Mouse (Mus musculus) erythroblast, adult 5-6 weeks (primary cell): ENCODE measurements around the gene Dock9. TPM values are rescaled to one million over a fixed set of nuclear protein-coding genes. Genes with fewer than 3 reads are reported as not detected.
"Not testable (repeated sequence)": the region's sequence is repeated elsewhere in the genome, so short reads cannot be mapped to it uniquely, and the experiment has no call there.

Source experiments
- ATAC-seq: replicated peaks from 2 replicates; pipeline ENCODE4 v1.8.0; 2016; ENCODE audit warnings: moderate number of reproducible peaks, mild to moderate bottlenecking, moderate TSS enrichment, inconsistent platforms; ENCODE audit not compliant: poor library complexity, low FRiP score, severe bottlenecking
- total RNA-seq, 2 experiments: library from RNA; stranded (forward) in 1 of 2; stranded (reverse) in 1 of 2; fragments of 150-400 nt in 1 of 2; fragments of 200-764, 138-1000 nt in 1 of 2; gene quantifications; 2 replicates each; pipeline versions ENCODE4 v1.2.3 to v1.2.4; 2015 to 2017; ENCODE audit warnings: low replicate concordance in 2 of 2

Gene Dock9
- total RNA-seq, 2 experiments from 2014 or later: 0.19 to 1.1 TPM

DNA sequence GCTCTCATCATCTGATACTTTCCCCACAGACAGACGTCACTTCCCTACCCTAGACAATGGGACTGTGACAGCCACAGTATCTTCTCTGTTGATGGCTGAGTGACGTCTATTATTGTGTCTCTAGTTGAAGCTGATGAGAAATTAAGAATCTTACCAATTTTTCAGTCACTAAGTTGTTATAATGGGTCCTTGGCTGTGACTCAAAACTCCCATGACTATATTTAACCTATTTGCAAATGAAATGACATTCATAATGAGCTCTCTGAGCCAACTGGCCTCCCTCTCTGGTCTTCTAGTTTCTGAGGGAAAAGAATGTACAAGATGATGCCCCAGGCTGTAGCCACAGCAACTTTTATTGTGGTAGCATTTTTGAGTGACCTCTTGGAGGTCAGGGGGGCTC is 153.3 kb downstream of the Dock9 start:
- no peak for ATAC-seq

DNA sequence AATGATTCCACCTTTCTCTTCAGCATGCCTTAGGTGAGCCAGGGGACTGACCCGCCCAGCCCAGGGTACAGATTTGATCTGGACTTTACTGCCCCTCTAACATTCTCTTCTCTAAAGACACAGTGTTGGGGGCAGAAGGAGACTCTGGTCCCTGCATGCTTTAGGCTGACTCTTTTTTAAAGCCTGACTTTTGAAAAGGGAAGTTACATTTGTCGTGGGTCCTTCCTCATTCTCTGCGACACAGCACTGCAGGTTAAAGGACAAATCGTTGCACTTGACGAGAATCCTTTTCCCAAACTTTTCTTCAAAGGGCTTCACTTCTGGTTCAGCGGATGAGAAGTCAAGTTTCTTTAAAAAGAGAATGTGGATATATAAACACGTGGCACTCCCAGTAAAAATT is 156.4 kb downstream of the Dock9 start:
- no peak for ATAC-seq

DNA sequence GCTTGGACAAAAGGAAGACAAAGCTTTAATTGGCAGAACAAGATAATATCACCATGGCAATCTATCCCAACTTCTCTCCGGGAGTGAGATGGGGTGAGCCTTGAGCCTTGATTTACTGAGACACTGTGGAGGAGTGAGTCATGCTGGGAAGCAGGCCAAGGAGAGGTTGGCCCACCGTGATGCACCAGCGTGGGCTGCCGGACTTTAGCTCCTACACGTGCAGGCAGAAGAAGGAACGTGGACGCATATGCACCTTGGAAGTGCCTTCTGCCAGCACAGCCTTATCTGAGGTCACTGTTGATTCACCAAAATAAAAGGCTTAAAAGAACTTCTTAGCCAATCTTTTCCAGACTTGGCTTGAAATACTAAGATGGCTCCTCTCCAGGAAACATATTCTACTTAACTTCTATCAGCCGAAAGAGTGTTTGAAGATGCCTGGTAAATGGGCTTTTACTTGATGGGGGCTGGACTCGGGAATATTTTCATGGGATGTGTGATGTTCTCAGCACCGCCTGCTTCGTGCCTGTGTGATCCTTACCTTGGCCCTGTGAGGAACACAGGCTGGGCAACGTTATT is 160.6 kb downstream of the Dock9 start:
- no peak for ATAC-seq

DNA sequence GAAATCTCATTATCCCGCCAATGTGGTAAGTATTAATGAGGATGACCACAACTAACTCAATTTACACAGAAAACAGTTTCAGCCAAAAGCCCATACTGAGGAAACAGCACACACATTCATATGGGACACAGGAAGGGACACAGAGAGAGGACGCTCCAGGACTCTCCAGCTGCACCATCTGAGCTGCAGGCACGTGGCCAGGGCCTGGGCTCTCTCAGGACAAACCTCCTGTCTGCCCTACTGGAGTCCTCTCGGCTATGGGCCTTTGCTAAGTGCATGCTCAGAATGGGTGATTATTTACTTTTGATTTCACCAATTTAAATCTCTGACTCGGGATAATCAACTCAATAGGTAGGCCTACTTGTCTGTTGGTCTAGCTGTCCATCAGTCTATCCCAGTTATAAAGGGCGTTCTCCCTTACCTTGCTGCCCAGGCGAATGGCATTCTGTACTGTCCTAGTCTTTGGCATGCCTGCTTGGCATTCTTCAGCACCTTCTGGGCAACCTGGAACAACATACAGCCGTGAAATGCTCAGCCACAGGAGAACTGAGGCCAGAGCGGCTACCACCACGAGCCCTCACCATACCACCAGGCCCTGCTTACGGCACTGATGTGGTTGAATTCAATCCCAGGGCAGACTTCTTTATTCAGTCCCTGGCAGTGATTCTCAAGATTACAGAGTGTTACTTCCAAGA is 162.8 kb downstream of the Dock9 start:
- ATAC-seq: no peak

DNA sequence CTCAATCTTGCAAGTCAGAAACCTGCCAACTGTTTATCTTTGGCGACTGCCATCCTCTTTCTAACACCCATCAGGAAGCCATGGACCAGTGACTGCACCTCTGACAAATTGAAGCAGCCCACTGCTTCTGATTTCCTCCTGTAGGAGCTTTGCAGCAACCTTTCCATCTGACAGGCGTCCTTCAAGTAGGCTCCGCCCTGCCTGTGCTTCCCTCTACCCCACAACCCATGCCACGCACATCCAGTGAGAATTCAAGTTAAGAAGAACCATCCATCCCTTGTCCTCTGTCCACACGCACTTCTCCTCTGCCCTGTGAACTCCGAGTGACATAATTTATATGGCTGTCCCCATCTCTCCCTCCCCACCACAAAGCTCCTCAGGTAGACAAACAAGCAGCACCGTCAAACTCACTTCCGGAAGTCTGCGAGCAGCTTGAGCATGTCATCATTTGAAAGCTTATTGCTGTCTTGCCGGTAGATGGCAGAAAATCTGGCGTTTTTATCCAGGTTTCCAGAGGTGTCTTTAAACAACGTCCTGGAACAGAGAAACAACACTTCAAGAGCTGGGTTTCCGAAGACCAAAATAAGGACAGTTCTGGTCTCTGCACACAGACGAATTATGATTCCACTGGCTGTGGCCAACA is 163.4 kb downstream of the Dock9 start:
- no peak for ATAC-seq

DNA sequence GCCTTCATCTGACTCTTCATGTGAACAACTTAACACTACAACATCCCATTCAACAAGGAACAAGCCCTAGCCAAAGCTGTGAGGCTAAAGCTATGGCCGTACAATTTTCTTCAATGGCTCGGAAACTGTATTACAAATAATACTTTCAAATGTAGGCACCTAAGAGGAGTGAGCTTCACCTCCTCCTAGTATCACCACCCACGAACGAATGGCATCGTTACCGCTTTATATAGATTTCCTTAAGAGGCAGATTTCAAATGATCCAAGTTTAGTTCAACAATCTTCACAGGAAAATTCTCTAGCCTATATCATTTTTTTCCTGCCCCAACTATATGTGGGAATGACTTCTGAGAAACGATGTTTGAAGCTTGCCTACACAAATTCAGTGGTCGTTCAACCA is 165.7 kb downstream of the Dock9 start:
- ATAC-seq: no peak

DNA sequence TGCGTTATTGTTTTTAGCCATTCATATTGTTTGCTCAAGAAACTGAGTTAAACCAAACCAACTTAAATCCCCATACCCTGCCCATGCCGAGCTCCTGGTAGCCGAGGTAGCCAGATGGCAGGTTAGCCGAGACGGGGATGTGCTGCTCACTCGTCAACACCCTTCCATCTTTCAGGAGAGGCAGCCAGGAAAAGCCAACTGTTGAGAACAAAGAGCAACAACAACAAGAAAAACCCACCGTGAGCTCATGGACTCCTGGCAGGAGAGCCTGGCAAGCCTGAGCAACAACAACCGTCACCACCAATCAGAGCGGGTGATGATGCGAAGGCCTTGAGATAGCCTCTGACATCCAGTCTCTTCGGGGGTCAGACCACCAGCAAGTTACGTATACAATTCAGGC is 170.9 kb downstream of the Dock9 start:
- no peak for ATAC-seq

DNA sequence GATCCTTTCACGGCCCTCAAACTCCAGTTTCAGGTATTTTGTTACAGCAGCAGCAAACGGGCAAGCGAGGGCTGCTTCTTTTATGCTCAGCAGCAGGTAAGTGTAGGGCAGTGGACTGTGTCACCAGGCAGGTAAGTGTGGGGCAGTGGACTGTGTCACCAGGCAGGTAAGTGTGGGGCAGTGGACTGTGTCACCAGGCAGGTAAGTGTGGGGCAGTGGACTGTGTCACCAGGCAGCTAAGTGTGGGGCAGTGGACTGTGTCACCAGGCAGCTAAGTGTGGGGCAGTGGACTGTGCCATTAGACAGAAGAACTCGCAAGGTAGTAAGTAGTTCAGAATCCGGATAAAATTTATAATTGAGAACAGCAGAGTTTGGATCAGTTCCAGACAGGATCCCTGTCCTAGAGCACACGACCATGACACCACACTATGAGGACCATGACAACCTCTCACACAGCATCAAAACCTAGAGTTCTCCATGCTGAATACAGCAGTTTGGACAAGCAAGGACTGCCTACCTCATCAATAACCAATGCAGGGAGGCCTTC is 173.6 kb downstream of the Dock9 start:
- not testable (repeated sequence) for ATAC-seq

DNA sequence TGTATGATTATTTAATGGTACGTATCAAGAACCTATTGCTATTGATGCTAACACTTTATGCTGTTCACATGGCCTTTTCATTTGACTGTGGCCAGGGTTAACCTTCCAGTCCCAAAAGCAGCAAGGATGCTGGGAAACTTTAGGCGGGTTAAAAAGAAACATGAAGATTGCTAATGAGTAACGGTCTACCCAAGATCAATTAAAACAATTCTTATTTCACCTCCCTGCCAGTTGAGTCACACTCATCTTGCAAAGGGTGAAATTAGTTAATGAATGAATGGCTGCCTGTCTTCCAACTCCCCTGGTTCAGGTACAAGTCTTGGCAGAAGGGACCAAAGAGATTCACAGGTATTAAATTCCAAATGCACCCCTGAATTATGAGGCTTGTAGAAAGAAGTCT is 175.8 kb downstream of the Dock9 start:
- no peak for ATAC-seq

DNA sequence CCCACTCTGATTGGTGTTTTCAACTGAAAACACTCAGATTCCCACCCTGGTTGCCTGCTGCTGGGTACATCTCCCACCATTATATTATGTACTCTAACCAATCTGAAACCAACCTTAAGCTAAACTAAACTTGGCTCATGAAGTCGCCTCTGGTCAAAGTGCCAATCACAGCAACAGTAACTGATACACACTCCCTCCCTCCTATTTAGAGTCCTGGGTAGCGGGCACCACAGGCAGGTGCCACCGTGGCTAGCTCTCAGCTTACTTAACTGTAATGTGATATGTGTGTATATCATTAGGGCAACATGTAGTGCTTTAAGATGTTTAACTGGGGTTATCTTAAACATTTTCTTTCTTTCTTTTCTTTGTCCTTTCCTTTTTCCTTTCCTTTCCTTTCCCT is 177.1 kb downstream of the Dock9 start:
- ATAC-seq: no peak

DNA sequence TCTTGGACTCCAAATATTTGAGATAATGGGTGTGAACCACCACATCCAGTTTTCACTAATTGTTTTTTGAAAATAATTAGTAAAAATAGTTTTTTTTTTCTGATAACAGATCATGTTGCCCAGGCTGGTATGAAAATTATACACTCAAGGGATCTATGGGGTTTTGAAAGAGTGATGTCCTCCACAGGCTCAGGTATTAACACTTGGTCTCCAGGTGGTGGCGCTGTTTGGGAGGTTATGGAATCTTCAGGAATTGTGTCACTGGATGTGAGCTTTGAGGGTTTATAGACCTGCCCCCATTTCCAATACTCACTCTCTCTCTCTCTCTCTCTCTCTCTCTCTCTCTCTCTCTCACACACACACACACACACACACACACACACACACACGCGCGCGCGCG is 177.5 kb downstream of the Dock9 start:
- no peak for ATAC-seq

DNA sequence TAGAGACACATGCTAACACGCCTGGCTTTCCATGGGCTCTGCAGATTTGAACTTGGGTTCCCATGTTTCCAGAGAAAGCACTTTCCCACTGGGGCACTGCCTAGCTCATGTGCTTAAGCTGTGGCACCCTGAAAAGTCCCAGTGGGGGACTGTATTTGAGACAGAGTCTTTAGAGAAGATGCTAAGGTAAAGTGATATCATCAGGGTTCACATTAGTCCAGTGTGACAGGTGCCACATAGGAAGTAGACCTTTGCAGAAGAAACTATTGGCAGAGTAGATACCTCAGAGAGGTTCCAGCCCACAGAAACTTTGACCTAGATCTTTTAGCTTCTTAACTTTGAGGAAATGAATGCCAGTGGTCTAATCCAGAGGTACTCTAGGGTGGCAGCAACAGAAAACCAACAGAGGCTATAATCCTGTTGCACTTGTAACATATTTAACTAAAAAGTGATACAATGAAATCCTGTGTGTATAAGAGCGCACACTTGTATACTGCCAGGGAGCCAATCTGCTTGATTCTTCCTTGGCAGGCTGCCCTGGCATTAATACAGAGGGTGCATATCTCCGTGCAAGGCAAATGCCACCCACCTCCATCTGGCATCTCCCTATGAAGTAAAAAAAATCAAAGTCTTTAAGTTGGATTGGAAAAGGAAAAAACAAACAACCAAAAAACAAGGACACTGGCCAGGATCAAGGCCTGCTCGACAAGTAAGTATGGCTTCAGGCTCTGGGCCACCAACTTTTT is 179.8 kb downstream of the Dock9 start:
- ATAC-seq: no peak

DNA sequence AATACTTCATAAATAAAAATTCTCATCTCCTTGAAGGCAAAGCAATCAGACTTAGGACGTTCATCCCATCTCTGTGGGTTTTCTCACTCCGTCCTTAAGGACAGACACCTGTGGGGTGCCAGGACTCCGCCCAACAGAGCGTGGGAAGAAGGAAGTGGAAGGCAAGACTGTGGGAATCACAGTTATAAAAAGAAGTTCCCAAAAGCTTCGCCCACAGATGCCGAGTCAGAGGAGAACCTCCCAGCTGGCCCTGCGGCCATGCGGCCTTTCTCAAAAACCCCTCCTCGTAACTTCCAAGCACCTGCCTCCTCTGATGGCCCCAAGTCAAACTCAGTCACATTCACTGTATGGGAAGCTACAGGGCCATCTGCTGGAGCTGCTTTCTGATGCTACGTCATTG is 182.2 kb downstream of the Dock9 start:
- no peak for ATAC-seq

DNA sequence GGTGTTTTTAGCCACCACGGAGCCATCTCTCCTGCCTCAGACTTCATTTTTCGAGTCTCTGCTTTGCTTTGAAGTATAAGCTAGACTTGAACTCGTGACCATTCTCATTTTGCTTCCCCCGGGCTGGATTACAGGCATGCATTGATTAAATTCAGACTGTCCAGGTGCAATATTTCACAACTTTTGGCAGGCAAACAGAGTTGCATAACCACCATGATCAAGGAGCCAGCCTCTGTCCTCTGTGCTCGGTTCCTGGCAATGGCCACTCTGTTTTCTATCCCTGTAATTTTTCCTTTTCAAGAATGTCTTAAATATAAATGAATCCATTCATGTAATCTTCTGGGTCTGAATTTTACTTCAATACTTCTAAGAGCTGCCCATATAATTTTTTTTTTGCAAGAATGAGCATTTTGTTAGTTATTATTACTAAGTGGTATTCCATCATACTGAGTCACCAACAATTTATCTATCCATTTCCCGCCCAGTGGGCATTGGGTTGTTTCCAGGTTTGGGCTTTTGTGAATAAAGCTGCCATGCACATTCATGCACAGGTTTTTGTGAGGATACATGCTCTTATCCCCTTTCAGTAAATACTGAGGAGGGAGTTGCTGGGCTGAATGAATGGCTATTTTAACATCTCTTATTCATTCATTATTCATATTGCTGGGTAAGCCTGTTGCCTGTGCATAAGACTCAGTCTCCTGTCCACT is 183.0 kb downstream of the Dock9 start:
- no peak for ATAC-seq

DNA sequence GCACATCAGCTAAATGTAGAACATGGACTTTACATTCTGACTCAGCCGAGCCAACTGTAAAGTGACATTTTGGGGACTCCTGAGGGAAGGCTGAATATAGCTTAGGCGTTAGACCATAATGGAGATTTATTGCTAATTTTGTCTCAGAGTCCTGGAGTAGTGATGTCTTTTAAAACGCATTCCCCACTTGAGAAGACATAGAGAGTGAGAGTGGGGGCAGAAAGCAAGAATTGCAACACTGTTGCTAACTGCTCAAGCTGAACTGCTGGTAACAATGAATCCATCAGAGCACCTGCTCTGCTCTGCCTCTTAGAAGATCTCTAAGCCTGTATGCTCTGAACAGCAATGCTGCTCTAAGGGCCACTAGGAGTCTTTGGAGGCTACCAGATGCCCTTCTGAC is 184.1 kb downstream of the Dock9 start:
- no peak for ATAC-seq

DNA sequence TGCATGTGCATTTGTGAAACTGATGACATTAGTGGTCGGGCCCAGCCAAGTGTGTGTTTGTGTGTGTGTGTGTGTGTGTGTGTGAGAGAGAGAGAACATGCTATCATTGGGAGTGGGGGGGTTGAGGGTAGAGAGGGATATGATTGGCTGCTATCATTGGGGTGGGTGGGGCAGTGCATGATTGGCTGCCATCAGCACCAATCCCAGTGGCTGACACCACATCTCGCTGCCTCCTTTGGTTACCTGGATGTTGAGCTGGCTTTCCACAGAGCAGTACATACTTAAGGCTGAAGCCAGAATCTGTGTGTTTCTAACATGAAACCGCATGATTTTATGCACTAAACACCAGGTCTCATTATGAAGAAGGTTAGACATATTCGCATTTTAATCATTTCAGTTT is 184.7 kb downstream of the Dock9 start:
- no peak for ATAC-seq

DNA sequence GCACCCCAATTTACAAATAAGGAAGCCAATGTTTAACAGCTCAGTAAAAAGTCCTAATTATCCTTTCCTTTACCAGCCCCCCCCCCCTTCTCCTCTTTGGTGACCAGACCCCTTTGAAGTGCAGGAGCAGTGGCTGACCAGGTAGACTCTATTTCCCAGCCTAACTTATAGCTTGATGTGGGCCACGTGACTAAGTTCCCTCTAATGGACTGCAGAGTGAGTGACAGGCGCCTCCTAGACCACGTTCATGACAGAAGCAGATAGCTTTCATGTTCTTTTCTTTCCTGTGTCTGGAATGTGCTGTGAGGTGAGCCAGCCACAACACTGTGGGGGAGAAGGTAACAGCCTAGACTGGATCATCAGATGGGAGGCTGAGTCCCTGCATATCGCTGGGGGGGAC is 186.1 kb downstream of the Dock9 start:
- ATAC-seq: no peak

DNA sequence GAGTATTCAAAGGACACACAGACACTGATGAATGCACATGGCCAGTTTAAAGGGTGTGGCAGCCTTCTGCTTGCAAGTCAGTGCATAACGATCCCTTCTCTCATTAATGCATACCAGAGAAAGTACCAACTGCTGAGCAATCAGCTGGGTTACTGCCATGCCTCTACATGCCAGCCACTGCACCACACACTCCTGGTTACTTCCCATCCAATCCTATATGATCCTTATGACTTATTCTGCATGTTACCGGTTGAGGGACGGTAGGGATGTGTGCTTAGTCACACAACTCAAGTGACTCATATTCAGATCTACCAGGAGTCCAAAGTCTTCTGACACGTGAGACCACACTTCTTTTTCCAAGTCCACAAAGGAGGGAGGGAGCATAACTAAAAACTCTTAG is 186.5 kb downstream of the Dock9 start:
- ATAC-seq: no peak

DNA sequence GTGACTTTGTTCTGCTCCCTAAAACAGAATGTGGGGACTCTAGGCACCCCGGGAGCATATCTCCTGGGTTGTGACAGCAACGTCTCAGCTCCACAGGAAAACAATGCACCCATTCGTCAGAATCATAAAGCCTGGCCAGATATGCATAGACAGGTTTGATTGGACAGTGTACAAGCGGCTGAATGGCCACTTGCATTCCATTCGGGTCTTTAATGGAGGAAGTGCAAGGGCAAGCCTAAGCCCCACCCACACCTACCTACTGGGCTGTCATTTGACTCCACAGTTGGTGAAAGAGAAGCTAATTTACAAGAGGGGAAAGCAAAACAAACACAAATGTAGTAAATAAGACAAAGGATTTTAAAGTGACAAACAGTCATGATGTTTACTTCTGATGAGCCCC is 189.1 kb downstream of the Dock9 start:
- ATAC-seq: no peak

DNA sequence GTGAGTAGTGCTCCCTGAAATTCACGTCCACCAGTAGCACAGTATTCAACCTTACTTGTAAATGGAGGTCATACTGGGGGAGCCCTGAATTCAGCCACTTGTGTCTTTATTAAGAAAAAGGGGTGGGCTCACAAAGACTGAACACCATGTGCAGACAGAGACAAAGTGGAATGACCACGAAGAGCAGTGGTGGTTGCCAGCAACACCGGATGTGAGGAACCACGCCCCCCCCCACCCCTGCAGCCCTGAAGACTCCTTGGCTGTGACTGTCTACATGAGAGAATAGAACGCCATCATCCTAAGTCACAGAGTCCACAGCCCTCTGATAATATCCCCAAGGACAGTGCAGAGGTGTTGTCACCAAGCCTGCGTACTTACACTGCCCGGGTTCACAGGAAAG is 191.2 kb downstream of the Dock9 start:
- no peak for ATAC-seq
